Comparison of ENCODE assay signal across 16 mouse cellular contexts in the genomic region with DNA sequence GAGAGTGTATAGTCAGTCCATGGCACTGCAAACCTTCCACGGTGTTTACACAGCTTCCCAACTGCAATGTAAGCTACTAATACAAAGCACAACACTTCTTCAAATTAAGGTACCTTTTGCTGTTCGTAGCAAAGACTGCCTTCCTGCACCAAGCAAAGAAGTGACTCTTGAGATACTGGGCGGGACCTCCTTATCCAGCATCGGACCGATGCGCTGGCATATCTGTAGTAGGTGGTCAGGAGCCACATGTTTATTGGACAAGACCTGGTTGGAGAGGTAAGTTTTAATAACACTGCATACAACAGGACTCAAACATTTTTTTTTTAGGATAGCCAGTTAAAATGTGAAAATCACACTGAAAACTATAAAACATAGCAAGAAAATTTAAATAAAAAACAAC.
"Had no signal": no experiment of that assay in that cellular context is flagged by ENCODE, and none has a peak within 500 bp of the region (broad histone marks: within the 10 kb centered on the region; RNA-seq: fewer than 3 reads in every experiment).

No protein-coding gene starts in this region.

- DNase-seq: cerebellum, adult 8-10 months; cerebellum, adult 9-10 months; cerebellum, adult 9-11 months; cerebellum, postnatal 10 days; cerebellum, postnatal 14 days; cerebellum, postnatal 25 days; cerebellum, postnatal 36 days; embryo, embryonic 11 days; forebrain, postnatal 0 days; gastrocnemius, adult 2 months; gastrocnemius, postnatal 10 days; gastrocnemius, postnatal 14 days; gastrocnemius, postnatal 25 days; gastrocnemius, postnatal 36 days; heart, adult 18-20 months; heart, adult 2 months had no signal
